Mouse (Mus musculus): ENCODE data around the gene Zfp687.
"Not testable (repeated sequence)": the region's sequence is repeated elsewhere in the genome, so short reads cannot be mapped to it uniquely, and the experiment has no call there.

Gene Zfp687

DNA sequence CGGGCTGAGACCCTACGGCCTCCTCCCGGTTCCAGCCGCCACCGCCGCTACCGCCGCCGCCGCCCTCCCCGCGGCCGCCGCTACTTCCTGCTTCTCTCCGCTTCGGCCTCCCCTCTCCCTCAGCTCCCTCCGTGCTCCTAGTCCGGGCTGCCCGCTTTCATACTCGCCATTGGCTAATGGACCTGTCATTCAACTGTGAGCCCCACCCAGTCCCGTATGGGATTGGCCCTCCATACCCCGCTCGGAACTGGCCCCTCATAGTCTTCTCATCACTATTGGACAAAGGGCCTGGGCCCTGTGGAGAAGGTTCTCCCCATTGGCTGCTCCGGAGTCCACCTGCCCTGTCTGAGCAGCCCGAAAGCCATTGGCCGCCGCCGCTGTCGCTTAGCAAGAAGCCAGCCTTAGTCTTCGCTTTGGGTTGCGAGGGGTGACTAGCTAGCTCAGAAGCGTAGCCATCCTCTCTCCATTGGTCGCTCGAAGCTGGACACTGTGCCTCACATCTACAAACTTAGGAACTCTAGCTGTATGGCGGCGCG lies at the start of gene Zfp687:
Gene Zfp687, minus strand, starts transcription at position 112 of the 536 bp plus-strand sequence.
- DNase-seq, result peak; percentile 100

DNA sequence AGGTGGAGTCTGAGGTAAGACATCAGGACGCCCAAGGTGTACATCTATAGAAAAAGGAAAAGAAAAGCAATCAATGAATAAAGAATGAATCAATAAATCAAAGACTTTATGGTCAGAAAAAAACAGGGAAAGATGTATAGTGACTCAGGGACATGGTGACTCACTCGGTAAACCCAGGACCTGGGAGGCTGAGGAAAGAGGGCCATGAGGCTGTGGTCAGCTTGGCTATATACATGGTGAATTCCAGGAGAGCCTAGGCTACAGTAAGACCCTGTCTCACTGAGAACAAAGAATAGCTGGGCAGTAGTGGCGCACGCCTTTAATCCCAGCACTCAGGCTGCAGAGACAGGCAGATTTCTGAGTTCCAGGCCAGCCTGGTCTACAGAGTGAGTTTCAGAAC lies 48.5 kb upstream of the Zfp687 start:
- DNase-seq, result peak; percentile 82

- peak; percentile 93 for DNase-seq
These were observed 42.8 kb upstream of the Zfp687 start for GRCm38 (mm10) chr3:95058078-95058477.

DNA sequence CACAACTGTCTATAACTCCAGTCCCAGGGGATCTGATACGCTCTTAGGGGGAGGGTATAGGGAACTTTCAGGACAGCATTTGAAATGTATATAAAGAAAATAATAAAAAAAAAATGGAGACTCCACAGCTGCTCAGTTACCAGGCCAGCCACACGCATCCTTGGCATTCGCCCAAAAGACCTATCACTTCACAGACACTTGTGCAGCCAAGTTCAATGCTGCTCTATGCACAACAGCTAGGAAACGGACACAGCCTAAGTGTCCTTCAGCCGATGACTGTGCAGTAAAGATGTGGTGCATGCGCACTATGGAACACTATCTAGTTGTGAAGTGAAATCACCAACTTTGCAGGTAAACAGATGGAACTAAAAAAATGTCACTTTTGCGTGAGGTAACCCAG lies 41.0 kb upstream of the Zfp687 start:
- DNase-seq, result no peak

DNA sequence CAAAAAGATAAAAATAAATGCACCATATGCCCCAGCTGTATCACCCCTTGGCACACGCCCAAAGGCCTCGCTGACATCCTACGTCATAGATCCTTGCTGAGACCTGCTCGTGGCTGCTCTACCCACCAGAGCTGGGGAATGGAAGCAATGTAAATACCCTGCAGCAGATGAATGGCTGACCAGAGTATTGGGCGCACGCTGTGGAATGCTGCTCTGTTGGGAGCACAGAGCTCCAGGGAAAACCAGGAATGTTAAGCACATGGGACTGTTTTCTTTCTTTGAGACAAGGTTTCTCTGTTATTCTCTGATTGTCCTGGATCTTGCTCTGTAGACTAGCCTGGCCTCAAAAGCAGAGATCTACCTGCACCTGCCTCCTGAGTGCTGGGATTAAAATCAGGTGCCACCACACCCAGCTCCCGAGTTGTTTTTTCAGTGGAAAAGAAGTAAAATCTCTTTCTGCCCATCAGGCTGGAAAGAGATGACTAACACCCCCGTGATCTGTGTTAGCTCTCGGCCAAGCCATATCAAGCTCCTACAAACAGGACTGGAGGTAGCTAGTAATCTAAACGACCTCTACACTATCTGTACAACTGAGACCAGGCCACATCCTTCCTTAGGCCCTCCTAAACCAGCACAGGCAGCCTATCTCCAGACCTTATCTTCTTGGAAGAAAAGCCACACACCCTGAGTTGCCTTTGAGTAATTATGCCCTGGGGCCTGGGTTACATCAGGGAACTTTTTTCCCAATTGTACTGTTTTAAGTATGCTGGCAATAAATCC lies 39.4 kb upstream of the Zfp687 start:
- DNase-seq, result no peak

DNA sequence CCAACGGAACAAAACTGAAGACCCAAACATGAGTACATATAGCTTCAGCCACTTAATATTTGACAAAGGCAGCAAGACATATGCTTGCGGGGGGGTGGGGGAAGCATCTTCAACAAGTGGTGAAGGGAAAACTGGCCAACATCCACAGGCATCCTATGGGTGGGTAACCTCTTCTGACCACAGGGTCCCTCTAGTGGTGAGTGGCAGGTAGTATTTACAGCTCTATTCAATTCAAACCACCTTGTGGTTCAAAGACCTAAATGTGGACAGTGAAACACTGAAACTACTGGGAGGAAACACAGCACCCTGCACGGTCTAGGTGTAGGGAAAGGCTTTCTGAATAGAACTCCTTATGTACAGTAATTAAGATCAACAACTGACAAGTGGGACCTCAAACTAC lies 38.5 kb upstream of the Zfp687 start:
- no peak for DNase-seq

- no peak for DNase-seq
These were observed 37.7 kb upstream of the Zfp687 start for GRCm38 (mm10) chr3:95052959-95053358.

GRCm38 (mm10) chr3:95047914-95048313 lies 32.7 kb upstream of the Zfp687 start:
- no peak for DNase-seq

GRCm38 (mm10) chr3:95046462-95047057 lies 31.3 kb upstream of the Zfp687 start:
- no peak for DNase-seq

DNA sequence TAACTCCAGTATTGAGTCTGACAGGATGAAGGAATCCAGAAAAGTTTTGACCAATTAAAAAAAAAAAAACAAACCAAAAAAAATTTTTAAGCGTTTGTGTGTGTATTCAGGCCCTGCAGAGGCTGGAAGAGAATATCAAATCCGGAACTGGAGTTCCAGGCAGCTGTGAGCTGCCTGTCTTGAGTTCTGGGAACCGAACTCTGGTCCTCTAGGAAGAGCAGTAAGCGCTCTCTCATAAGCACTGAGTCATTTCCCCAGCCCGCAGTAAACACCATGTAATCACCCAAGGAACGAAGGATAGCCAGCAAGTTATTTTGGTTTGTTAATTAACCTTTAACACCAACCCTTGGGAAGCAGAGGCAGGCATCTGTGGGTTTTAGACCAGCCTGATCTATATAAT lies 28.0 kb upstream of the Zfp687 start:
- no peak for DNase-seq

DNA sequence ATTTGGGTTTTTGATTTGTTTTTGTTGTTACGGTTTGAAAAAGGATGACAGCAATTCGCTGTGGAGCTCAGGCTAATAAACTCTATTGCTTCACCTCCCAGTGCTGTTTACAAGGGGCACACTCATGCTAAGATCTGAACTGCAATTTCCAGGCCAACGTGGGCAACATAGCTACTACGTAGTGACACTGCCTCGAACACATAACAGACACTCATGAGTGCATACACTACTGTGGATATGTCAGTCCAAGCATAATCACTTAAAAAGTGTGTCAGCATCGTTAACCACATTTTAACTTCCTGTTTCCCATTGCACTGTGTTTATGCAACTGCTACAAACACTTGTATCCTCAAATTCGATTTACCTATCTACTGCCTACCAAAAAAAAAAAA lies 27.6 kb upstream of the Zfp687 start:
- DNase-seq, result no peak

DNA sequence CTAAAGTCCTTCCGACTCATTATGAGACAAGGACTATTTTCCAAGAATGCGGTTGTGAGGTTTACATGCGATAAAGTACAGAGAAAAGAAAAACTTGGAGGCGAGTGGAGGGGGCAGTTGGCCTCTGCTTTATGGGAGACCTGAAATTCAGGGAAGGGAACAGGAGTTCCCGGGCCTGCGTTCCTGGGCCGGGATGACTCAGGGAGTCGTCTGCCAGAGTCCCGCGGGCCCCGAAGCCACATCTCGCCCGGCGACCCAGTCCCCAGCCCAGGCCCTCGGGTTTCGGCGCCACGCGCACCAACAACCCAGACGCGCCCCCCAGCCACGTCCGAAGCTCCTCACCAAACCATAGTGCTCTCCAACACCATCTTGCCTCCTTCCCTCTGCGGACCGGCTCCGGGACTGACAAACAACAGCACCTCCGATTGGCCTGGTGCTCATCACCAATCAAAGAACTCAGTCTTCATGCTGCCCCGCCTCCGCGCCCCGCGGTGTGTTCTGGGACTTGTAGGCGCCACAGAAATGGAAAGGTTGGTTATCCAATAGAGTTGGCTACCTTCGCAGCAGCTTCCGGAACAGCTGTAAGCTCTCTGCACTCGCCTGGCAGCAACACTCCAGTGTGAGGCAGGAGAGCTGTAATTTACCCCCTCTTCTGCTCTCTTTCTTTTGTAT lies 27.1 kb upstream of the Zfp687 start, which contains the start of gene Psmd4:
Gene Psmd4, minus strand, starts transcription at position 449 of the 672 bp plus-strand sequence.
- DNase-seq, result peak; percentile 100

- no peak for DNase-seq
These were observed 26.4 kb upstream of the Zfp687 start for GRCm38 (mm10) chr3:95041625-95042024.

DNA sequence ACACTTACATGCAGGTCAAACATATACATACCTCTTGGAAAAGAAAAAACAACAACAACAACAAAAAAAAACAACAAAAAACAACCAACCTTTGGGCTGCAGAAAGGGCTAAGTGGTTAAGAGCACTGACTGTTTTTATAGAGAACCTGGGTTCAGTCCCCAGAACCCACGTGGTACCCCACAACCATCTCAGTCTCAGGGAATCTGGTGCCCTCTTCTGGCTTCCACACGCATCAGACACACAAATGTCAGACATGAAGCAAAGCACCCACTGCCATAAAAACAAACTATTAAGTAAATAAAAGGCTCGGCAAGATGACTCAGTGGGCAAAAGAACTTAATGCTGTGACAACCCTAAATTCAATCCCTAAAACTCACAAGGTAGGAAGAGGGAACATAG lies 14.7 kb upstream of the Zfp687 start:
- DNase-seq, result no peak

DNA sequence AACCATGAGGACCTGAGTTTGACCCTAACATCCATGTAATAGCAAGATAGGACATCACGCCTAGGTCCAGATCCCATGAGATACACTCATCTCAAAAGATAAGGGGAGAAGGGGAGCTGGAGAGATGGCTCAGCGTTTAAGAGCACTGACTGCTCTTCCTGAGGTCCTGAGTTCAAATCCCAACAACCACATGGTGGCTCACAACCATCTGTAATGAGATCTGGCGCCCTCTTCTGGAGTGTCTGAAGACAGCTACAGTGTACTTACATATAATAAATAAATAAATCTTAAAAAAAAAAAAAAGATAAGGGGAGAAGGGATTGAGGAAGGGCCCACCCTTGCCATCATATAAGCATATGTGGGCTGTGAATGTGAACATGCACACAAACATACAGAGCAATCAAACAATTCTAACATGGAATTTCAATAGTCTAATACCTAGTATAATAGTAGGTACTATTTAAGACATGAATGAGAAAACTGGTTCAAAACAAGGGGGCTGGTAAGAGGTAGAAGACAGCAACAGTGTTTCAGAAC lies 14.1 kb upstream of the Zfp687 start:
- not testable (repeated sequence) for DNase-seq

GRCm38 (mm10) chr3:95028603-95029002 lies 13.4 kb upstream of the Zfp687 start:
- no peak for DNase-seq

DNA sequence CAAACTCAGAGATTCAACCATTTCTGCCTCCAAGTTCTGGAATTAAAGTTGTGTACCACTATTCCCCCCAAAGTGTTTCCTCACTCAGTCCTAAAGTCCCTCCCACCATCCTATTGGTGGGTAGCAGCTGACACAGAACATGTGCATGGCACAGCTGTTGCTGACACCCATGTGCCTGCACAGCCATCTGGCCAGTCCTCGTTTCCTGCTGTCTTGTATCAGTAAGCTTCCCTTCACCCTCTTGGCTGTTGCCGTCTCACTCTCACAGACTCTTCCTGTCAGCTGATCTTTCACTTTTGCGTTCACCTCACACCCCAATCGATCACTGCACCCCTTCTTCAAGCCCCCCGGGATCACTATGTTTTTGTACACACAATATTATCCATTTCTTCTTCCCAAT lies 12.5 kb upstream of the Zfp687 start:
- DNase-seq, result peak; percentile 93

DNA sequence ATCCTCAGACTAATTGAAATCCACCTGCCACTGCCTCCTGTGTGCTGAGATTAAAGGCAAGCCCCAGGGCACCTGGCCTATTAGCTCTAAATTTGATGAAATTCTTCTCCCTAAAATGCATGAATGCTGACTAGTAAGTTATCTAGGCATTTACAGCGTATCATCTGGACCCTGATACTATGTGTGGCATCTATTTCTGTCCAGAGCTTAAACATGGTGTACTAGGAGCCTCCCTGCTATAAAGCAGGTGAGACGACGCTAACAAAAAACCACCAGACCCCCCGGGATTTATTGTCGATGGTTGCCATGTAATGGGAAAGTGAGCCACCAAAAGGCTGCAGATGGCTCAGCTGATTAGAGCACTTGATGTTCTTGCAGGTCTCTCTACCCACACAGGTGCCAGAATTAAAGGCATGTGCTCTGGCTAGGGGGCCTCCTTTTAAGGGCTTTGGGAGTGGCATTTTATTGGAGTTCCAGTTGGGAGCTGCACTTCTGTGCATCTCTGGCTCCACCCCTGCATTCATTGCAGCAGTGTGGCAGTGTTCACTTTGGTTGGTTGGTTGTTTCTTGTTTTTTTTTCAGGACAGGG lies 11.9 kb upstream of the Zfp687 start:
- no peak for DNase-seq

- DNase-seq, result no peak
These were observed 10.0 kb upstream of the Zfp687 start for GRCm38 (mm10) chr3:95025202-95025601.

GRCm38 (mm10) chr3:95024551-95024950 lies 9.3 kb upstream of the Zfp687 start:
- DNase-seq, result peak; percentile 97

- DNase-seq, result not testable (repeated sequence)
These were observed 5.7 kb upstream of the Zfp687 start for GRCm38 (mm10) chr3:95020956-95021355.

DNA sequence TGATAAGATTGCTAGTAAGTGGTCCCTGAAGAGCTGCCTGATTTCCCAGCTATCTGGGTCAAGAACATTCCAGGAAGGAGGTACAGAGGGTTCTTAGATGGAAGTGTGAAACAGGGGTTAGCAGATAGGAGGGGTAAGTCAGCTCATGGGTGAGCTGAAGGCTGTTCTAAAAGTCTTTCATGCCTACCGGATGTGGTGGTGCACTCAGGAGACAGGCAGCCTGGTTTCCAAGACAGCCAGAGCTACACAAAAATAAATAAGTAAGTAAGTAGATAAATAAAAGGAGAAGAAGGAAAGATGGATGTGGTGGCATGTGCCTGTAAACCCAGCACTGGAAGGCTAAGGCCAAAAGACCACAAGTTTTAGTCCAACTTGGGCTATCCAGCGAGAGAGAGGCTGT lies 3.5 kb upstream of the Zfp687 start:
- no peak for DNase-seq

DNA sequence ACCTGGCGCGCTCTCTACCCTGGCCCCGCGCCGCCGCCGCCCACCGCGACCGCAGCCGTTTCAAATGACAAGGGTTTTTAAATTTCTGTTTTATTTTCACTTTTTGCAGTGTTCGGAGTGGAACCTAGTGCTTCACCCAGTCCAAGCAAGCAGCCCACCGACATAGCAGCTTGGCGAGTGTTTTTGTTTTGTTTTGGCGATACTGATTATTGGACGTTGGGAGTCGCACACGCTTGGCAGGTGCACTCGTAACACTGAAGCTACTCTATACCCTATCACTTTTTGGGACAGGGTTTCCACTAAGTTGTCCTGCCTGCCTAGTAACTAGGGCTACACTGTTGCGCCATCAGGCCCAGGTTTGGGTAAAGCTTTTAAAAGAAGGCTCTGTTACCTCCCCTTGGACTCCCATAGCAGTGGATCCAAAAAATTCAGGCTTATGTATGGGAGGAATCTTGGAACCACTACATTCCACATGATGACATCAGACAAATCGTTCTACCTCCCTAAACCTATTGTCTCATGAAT lies 1.3 kb upstream of the Zfp687 start:
- no peak for DNase-seq
